Mouse (Mus musculus) liver, embryonic 15.5 days (tissue): Measurements from ENCODE around the gene 5730596B20Rik. TPM values are rescaled to one million over a fixed set of nuclear protein-coding genes. Genes with fewer than 3 reads are reported as not detected.

Experiments
- ATAC-seq: fragments of 200-750 bp; cut with Nextera tagmentation; 2 replicates; pipeline ENCODE4 v1.8.0; 2017; ENCODE audit warnings: moderate number of reproducible peaks, mild to moderate bottlenecking, moderate library complexity; ENCODE audit not compliant: insufficient read depth
- H3K27ac ChIP-seq: fragments of 300-500 bp; sonication (generic); replicated peaks from 2 replicates; pipeline ENCODE4 v1.5.1; 2015; ENCODE audit warnings: mild to moderate bottlenecking, inconsistent platforms
- H3K27me3 ChIP-seq: fragments of 300-500 bp; sonication (generic); 2 replicates; pipeline ENCODE4 v1.6.1; 2015; ENCODE audit warnings: mild to moderate bottlenecking, inconsistent platforms
- H3K36me3 ChIP-seq: fragments of 300-500 bp; sonication (generic); replicated peaks from 2 replicates; pipeline ENCODE4 v1.6.1; 2015; ENCODE audit warnings: moderate library complexity, mild to moderate bottlenecking, inconsistent platforms
- H3K4me1 ChIP-seq: fragments of 300-500 bp; sonication (generic); replicated peaks from 2 replicates; pipeline ENCODE4 v1.6.1; 2015; ENCODE audit warnings: inconsistent platforms
- H3K4me2 ChIP-seq: fragments of 300-500 bp; sonication (generic); 2 replicates; pipeline ENCODE4 v1.6.1; 2015; ENCODE audit warnings: moderate library complexity, mild to moderate bottlenecking, inconsistent platforms
- H3K4me3 ChIP-seq: fragments of 300-500 bp; sonication (generic); replicated peaks from 2 replicates; pipeline ENCODE4 v1.5.1; 2015; ENCODE audit warnings: mild to moderate bottlenecking, inconsistent platforms
- H3K9ac ChIP-seq: fragments of 300-500 bp; sonication (generic); 2 replicates; pipeline ENCODE4 v1.6.1; 2015; ENCODE audit warnings: moderate library complexity, mild to moderate bottlenecking, inconsistent platforms
- H3K9me3 ChIP-seq: fragments of 300-500 bp; sonication (generic); replicated peaks from 2 replicates; pipeline ENCODE4 v1.6.1; 2016; ENCODE audit warnings: inconsistent platforms
- WGBS: fragments of 180-500 bp; shearing (Covaris S2); methylation state at CpG from one replicate; pipeline ENCODE4 v1.1.7; 2015; ENCODE audit warnings: mixed read lengths; ENCODE audit not compliant: insufficient replicate concordance; 5-methylcytosine and 5-hydroxymethylcytosine counted together
- polyA plus RNA-seq: library from polyadenylated mRNA; unstranded; fragments of >200 nt; fragmentation: Nextera tagmentation; extraction: Ambion mirVana; gene quantifications from 2 replicates; pipeline ENCODE4 v1.2.1, GENCODE M21; 2015

5730596B20Rik gene
- polyA plus RNA-seq = 0.05 TPM in 2 replicates

GRCm38 (mm10) chr6:52177061-52177735, at the start of gene 5730596B20Rik:
TSS of gene 5730596B20Rik (plus strand) at chr6:52177498.
- Histone ChIP-seq H3K4me3 (peak within 1 kb of the TSS; percentile 39; the same call in 1 of the 2 replicates), H3K9me3 (no peaks in the 10 kb centered on the region), H3K36me3 (no peaks in the 10 kb centered on the region), H3K9ac (no peak within 1 kb of the TSS), H3K27ac (no peak within 1 kb of the TSS), H3K4me1 (peaks cover 9% of the 10 kb centered on the region; the same call in 1 of the 2 replicates), H3K27me3 (peaks cover 99% of the 10 kb centered on the region), H3K4me2 (peak within 1 kb of the TSS; percentile 25)
- no peak for ATAC-seq
- 5% methylated on average over 36 of the region's 36 CpGs for WGBS

GRCm38 (mm10) chr6:52137841-52138535, 39.3 kb upstream of the 5730596B20Rik start:
- no peaks in the 10 kb centered on the region for H3K4me1 ChIP-seq
- H3K27ac ChIP-seq = no peak overlapping the region
- H3K27me3 ChIP-seq = no peaks in the 10 kb centered on the region
- H3K36me3 ChIP-seq = no peaks in the 10 kb centered on the region
- no peak for ATAC-seq
- no peaks in the 10 kb centered on the region for H3K9me3 ChIP-seq
- no peak overlapping the region for H3K4me2 ChIP-seq
- H3K4me3 ChIP-seq = no peak overlapping the region
- no peak overlapping the region for H3K9ac ChIP-seq
- 57% methylated on average over 9 of the region's 9 CpGs for WGBS

- WGBS = 67% methylated on average over 10 of the region's 10 CpGs
- no peaks in the 10 kb centered on the region for H3K36me3 ChIP-seq
- H3K27ac ChIP-seq = no peak overlapping the region
- no peak overlapping the region for H3K4me3 ChIP-seq
- no peaks in the 10 kb centered on the region for H3K9me3 ChIP-seq
- H3K4me2 ChIP-seq = no peak overlapping the region
- ATAC-seq = no peak
- H3K4me1 ChIP-seq = no peaks in the 10 kb centered on the region
- H3K27me3 ChIP-seq = no peaks in the 10 kb centered on the region
- no peak overlapping the region for H3K9ac ChIP-seq
These were observed 38.7 kb upstream of the 5730596B20Rik start for GRCm38 (mm10) chr6:52138576-52138975.

GRCm38 (mm10) chr6:52139115-52139514, 38.2 kb upstream of the 5730596B20Rik start:
- no peak for ATAC-seq
- Histone ChIP-seq H3K36me3 (no peaks in the 10 kb centered on the region), H3K9ac (no peak overlapping the region), H3K9me3 (no peaks in the 10 kb centered on the region), H3K4me1 (no peaks in the 10 kb centered on the region), H3K27ac (no peak overlapping the region), H3K4me3 (no peak overlapping the region), H3K27me3 (no peaks in the 10 kb centered on the region), H3K4me2 (no peak overlapping the region)
- WGBS = 71% methylated on average over 5 of the region's 5 CpGs

GRCm38 (mm10) chr6:52150401-52150966, 26.8 kb upstream of the 5730596B20Rik start:
- no peak for ATAC-seq
- H3K9me3 ChIP-seq = no peaks in the 10 kb centered on the region
- no peak overlapping the region for H3K4me2 ChIP-seq
- no peaks in the 10 kb centered on the region for H3K4me1 ChIP-seq
- H3K27ac ChIP-seq = no peak overlapping the region
- WGBS = 9% methylated on average over 16 of the region's 16 CpGs
- peaks cover 73% of the 10 kb centered on the region for H3K27me3 ChIP-seq
- H3K4me3 ChIP-seq = no peak overlapping the region
- no peak overlapping the region for H3K9ac ChIP-seq
- H3K36me3 ChIP-seq = no peaks in the 10 kb centered on the region

- WGBS = 26% methylated on average over 4 of the region's 4 CpGs
- Histone ChIP-seq H3K4me2 (no peak overlapping the region), H3K9ac (no peak overlapping the region), H3K4me1 (no peaks in the 10 kb centered on the region; the same call in 1 of the 2 replicates), H3K9me3 (no peaks in the 10 kb centered on the region), H3K36me3 (no peaks in the 10 kb centered on the region), H3K27me3 (peaks cover 79% of the 10 kb centered on the region), H3K4me3 (no peak overlapping the region), H3K27ac (no peak overlapping the region)
- no peak for ATAC-seq
These were observed 25.7 kb upstream of the 5730596B20Rik start for GRCm38 (mm10) chr6:52151571-52151970.

GRCm38 (mm10) chr6:52152226-52153193, 24.8 kb upstream of the 5730596B20Rik start:
- no peak for ATAC-seq
- no peak overlapping the region for H3K27ac ChIP-seq
- no peak overlapping the region for H3K4me2 ChIP-seq
- no peak overlapping the region for H3K9ac ChIP-seq
- no peak overlapping the region for H3K4me3 ChIP-seq
- WGBS = 21% methylated on average over 16 of the region's 16 CpGs
- H3K36me3 ChIP-seq = no peaks in the 10 kb centered on the region
- peaks cover 82% of the 10 kb centered on the region for H3K27me3 ChIP-seq
- no peaks in the 10 kb centered on the region; the same call in 1 of the 2 replicates for H3K4me1 ChIP-seq
- H3K9me3 ChIP-seq = no peaks in the 10 kb centered on the region

GRCm38 (mm10) chr6:52153270-52153669, 24.0 kb upstream of the 5730596B20Rik start:
- Histone ChIP-seq H3K36me3 (no peaks in the 10 kb centered on the region), H3K4me3 (no peak overlapping the region), H3K27ac (no peak overlapping the region), H3K4me1 (peaks cover under 1% of the 10 kb centered on the region; the same call in 1 of the 2 replicates), H3K4me2 (no peak overlapping the region), H3K9ac (no peak overlapping the region), H3K27me3 (peaks cover 90% of the 10 kb centered on the region), H3K9me3 (no peaks in the 10 kb centered on the region)
- no peak for ATAC-seq
- WGBS = 9% methylated on average over 6 of the region's 6 CpGs

- Histone ChIP-seq H3K36me3 (no peaks in the 10 kb centered on the region), H3K4me3 (no peak overlapping the region), H3K9me3 (no peaks in the 10 kb centered on the region), H3K9ac (no peak overlapping the region), H3K27ac (no peak overlapping the region), H3K4me1 (peaks cover 3% of the 10 kb centered on the region; the same call in 1 of the 2 replicates), H3K4me2 (no peak overlapping the region), H3K27me3 (peaks cover 97% of the 10 kb centered on the region)
- ATAC-seq = no peak
- WGBS = 35% methylated on average over 5 of the region's 5 CpGs
These were observed 23.3 kb upstream of the 5730596B20Rik start for GRCm38 (mm10) chr6:52154044-52154443.

- Histone ChIP-seq H3K36me3 (no peaks in the 10 kb centered on the region), H3K4me3 (no peak overlapping the region), H3K27ac (no peak overlapping the region), H3K9me3 (no peaks in the 10 kb centered on the region), H3K4me2 (no peak overlapping the region), H3K27me3 (peaks cover 99% of the 10 kb centered on the region), H3K4me1 (peaks cover 3% of the 10 kb centered on the region; the same call in 1 of the 2 replicates), H3K9ac (no peak overlapping the region)
- 59% methylated on average over 3 of the region's 3 CpGs for WGBS
- no peak for ATAC-seq
These were observed 21.8 kb upstream of the 5730596B20Rik start for GRCm38 (mm10) chr6:52155471-52155870.
